Mouse (Mus musculus): Measurements from ENCODE around the gene Ddx54. TPM values are rescaled to one million over a fixed set of nuclear protein-coding genes. Genes with fewer than 3 reads are reported as not detected.

Gene Ddx54
- polyA plus RNA-seq (2012; rRNA removed): 13.7 and 14.9 TPM in 2 replicates

DNA sequence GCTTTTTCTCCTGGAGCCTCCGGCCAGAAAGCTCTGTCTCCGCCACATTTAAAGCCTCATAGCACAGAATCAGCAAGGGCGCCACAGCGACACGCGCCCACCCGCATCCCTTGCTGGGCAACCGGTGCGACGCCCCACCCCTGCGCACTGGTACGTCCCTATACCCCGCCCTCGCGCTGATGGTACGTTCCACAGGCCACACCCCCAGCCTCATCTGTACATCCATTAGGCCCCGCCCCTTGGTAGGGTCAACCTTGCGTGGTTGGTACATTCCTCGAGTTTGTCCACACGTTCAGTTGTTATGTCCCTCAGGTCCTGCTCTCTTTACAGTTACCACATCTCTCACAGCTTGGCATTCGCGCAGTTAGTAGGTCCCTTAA lies at the start of gene Ddx54, which contains the start of gene Rita1:
Gene Ddx54, plus strand, starts transcription at position 298 of the 380 bp plus-strand sequence.
Gene Rita1, minus strand, starts transcription at position 148 of the 380 bp plus-strand sequence.

DNA sequence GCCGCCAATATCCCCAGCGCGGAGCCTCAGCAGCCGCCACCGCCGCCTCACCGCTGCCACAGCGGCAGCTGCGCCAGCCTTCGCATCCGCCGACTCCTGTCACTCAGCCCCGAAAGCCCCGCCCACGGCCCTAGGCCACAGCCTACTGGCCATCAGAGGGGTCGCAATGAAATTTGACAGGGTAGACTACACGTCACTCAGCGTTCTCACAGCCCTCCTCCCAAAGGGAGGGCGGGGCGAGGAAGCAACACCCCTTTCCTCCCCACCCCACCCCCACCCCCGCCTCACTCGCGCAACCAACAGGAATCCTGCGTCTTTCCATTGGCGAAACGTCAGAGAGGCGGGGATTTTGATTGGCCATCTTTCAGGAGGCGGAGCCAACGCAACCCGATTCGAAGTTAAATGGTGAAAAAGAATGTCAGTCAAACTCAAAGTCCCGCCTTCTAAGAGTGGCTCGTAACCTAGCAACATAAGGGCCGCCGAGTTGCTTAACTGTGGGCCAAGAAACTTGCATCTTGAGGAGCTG lies 23.9 kb upstream of the Ddx54 start, which contains the start of the genes Tpcn1 and Iqcd:
Gene Tpcn1, minus strand, starts transcription at position 105 of the 526 bp plus-strand sequence.
Gene Iqcd, plus strand, starts transcription at position 448 of the 526 bp plus-strand sequence.

DNA sequence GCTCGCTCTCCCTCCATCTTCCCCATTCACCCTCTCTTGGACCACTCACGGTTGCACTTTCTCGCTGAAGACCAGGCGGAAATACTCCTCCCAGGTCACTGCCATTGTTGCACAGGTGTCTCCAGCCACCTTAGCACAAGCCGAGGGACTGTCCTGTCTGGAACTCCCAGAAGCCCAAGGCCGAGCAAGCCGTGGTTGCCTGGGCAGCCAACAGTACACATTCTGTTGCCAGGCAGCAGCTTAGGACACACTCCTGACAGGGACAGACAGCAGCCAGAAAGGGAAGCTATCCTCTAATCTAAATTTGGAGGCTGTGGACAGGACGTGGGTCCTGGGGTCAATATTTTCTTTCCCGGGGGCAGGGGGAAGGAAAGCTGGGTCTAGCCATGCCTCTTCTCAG lies 21.6 kb downstream of the Ddx54 start, which contains the start of gene Cfap73:
Gene Cfap73, minus strand, starts transcription at position 105 of the 400 bp plus-strand sequence.

DNA sequence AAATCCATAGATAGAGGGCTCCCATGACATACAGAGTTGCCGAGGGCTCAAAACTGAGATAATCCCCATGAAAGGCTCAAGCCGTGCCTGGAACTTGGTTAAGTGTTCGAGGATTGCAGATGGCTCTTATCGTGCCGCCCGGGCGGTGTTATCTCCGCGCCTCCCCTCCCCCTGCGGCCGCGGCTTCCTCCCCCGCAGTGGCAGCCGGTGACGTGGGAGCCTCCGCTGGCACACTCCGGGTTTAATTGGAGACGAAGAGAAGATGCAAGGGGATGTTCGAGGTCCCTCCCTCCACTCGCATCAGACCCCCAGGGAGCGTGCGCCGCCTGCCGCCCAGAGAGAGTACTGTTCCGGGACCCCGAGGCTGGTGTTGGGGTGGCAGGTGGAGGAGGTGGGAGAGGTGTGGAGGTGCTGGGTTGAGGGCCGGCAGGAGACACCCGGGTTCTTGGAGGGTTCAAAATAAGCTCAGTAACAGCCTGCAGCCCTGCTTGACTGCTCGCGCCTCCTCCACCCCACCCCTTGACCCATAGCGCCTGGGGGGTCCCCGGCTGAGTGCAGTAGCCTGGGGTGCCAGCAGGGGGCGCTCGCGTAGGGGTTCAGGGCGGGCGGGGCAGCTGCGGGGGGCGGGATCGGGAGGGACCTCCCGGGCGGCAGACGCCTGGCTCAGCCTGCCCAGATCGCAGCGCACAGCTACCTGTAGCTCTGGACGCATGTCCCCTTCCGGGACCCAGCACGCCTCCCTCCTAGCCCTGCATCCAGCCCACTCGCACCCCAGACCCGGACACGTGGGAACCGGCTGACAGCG lies 36.2 kb downstream of the Ddx54 start, which contains the start of gene Rasal1:
Gene Rasal1, plus strand, starts transcription at position 244 of the 805 bp plus-strand sequence.

Other genes with a start within 250 kb of the Ddx54 start
- not detected in 2 replicates for gene Lhx5, start 181.0 kb upstream of the Ddx54 start, polyA plus RNA-seq (2012; rRNA removed)
- gene Sdsl, start 139.9 kb upstream of the Ddx54 start, polyA plus RNA-seq (2012; rRNA removed): 7.2 and 8.4 TPM in 2 replicates
- gene Sds, start 136.2 kb upstream of the Ddx54 start, polyA plus RNA-seq (2012; rRNA removed): 6.9 and 8.2 TPM in 2 replicates
- 6.3 and 7.4 TPM in 2 replicates for gene Plbd2, start 109.1 kb upstream of the Ddx54 start, polyA plus RNA-seq (2012; rRNA removed)
- 14.6 and 16.4 TPM in 2 replicates for gene Slc8b1, start 101.6 kb upstream of the Ddx54 start, polyA plus RNA-seq (2012; rRNA removed)
- gene Tpcn1, start 24.1 kb upstream of the Ddx54 start, polyA plus RNA-seq (2012; rRNA removed): 16.8 and 21.7 TPM in 2 replicates
- gene Iqcd, start 23.7 kb upstream of the Ddx54 start, polyA plus RNA-seq (2012; rRNA removed): 1.6 and 2.4 TPM in 2 replicates
- gene Rita1, start 150 bp upstream of the Ddx54 start, polyA plus RNA-seq (2012; rRNA removed): 6.0 and 6.9 TPM in 2 replicates
- not detected in 2 replicates for gene Cfap73, start 21.5 kb downstream of the Ddx54 start, polyA plus RNA-seq (2012; rRNA removed)
- 0.22 and 0.29 TPM in 2 replicates for gene Rasal1, start 36.1 kb downstream of the Ddx54 start, polyA plus RNA-seq (2012; rRNA removed)
- gene Dtx1, start 99.2 kb downstream of the Ddx54 start, polyA plus RNA-seq (2012; rRNA removed): 0.13 and 0.15 TPM in 2 replicates
- gene Oas2, start 137.1 kb downstream of the Ddx54 start, polyA plus RNA-seq (2012; rRNA removed): 10.7 and 11.6 TPM in 2 replicates
- gene Oas3, start 164.9 kb downstream of the Ddx54 start, polyA plus RNA-seq (2012; rRNA removed): 3.6 and 6.9 TPM in 2 replicates
- 0.15 and 0.26 TPM in 2 replicates for gene Oas1e, start 182.8 kb downstream of the Ddx54 start, polyA plus RNA-seq (2012; rRNA removed)
- gene Oas1c, start 199.8 kb downstream of the Ddx54 start, polyA plus RNA-seq (2012; rRNA removed): 0.87 and 1.0 TPM in 2 replicates
- gene Oas1f, start 234.6 kb downstream of the Ddx54 start, polyA plus RNA-seq (2012; rRNA removed): not detected in 2 replicates
- gene Oas1h, start 248.7 kb downstream of the Ddx54 start, polyA plus RNA-seq (2012; rRNA removed): not detected in 2 replicates